Mouse (Mus musculus) naive thymus-derived CD4-positive, alpha-beta T cell, adult 2 months (primary cell): ENCODE results near the gene Mrnip.

Experiments
- DNase-seq: peaks from one replicate; pipeline ENCODE4 v3.0.0-alpha.2; 2011; ENCODE audit warnings: low read depth

The Mrnip gene

GRCm38 (mm10) chr11:50159347-50159746 lies 14.9 kb upstream of the Mrnip start:
- no peak for DNase-seq

GRCm38 (mm10) chr11:50161578-50162304 lies 12.5 kb upstream of the Mrnip start:
- peak; percentile 80 for DNase-seq

GRCm38 (mm10) chr11:50162338-50163050 lies 11.8 kb upstream of the Mrnip start:
- DNase-seq, result peak; percentile 13

GRCm38 (mm10) chr11:50168352-50168751 lies 5.9 kb upstream of the Mrnip start:
- no peak for DNase-seq

GRCm38 (mm10) chr11:50174730-50175187 lies 515 bp downstream of the Mrnip start:
- peak; percentile 97 for DNase-seq

- DNase-seq, result no peak
Measured at GRCm38 (mm10) chr11:50176351-50176750, 2.1 kb downstream of the Mrnip start.

GRCm38 (mm10) chr11:50177111-50177510 lies 2.9 kb downstream of the Mrnip start:
- DNase-seq, result no peak

- no peak for DNase-seq
Measured at GRCm38 (mm10) chr11:50178532-50179488, 4.6 kb downstream of the Mrnip start.

GRCm38 (mm10) chr11:50180478-50181231 lies 6.4 kb downstream of the Mrnip start:
- no peak for DNase-seq

- DNase-seq, result no peak
Measured at GRCm38 (mm10) chr11:50182702-50183101, 8.5 kb downstream of the Mrnip start.

- DNase-seq, result no peak
Measured at GRCm38 (mm10) chr11:50184788-50185187, 10.5 kb downstream of the Mrnip start.

GRCm38 (mm10) chr11:50188682-50189081 lies 14.4 kb downstream of the Mrnip start:
- no peak for DNase-seq

- no peak for DNase-seq
Measured at GRCm38 (mm10) chr11:50190362-50190761, 16.1 kb downstream of the Mrnip start.

- no peak for DNase-seq
Measured at GRCm38 (mm10) chr11:50192278-50192677, 18.0 kb downstream of the Mrnip start.

GRCm38 (mm10) chr11:50194070-50194469 lies 19.8 kb downstream of the Mrnip start:
- no peak for DNase-seq

- DNase-seq, result no peak
Measured at GRCm38 (mm10) chr11:50194793-50195192, 20.5 kb downstream of the Mrnip start.

- DNase-seq, result no peak
Measured at GRCm38 (mm10) chr11:50197500-50197899, 23.3 kb downstream of the Mrnip start.

- DNase-seq, result no peak
Measured at GRCm38 (mm10) chr11:50198219-50198846, 24.1 kb downstream of the Mrnip start.

GRCm38 (mm10) chr11:50198916-50199315 lies 24.7 kb downstream of the Mrnip start:
- DNase-seq, result no peak

- DNase-seq, result no peak
Measured at GRCm38 (mm10) chr11:50200613-50201012, 26.4 kb downstream of the Mrnip start.

GRCm38 (mm10) chr11:50201590-50201989 lies 27.3 kb downstream of the Mrnip start:
- DNase-seq, result no peak
